Mouse (Mus musculus) heart, embryonic 15.5 days (tissue): ENCODE data around the gene Isyna1. TPM values are rescaled to one million over a fixed set of nuclear protein-coding genes. Genes with fewer than 3 reads are reported as not detected.

ENCODE experiments used
- ATAC-seq: fragments of 200-750 bp; cut with Nextera tagmentation; replicated peaks from 2 replicates; pipeline ENCODE4 v1.8.0; 2017; ENCODE audit warnings: low read depth, moderate TSS enrichment; ENCODE audit not compliant: insufficient number of reproducible peaks, insufficient read depth, low FRiP score
- H3K27ac ChIP-seq: fragments of 300-500 bp; sonication (generic); 2 replicates; pipeline ENCODE4 v1.5.1; 2015; ENCODE audit warnings: mild to moderate bottlenecking, inconsistent platforms
- H3K27me3 ChIP-seq: fragments of 300-500 bp; sonication (generic); 2 replicates; pipeline ENCODE4 v1.6.1; 2015; ENCODE audit warnings: inconsistent platforms
- H3K36me3 ChIP-seq: fragments of 300-500 bp; sonication (generic); 2 replicates; pipeline ENCODE4 v1.6.1; 2015; ENCODE audit warnings: mild to moderate bottlenecking, inconsistent platforms
- H3K4me1 ChIP-seq: fragments of 300-500 bp; sonication (generic); replicated peaks from 2 replicates; pipeline ENCODE4 v1.6.1; 2015; ENCODE audit warnings: inconsistent platforms
- H3K4me2 ChIP-seq: fragments of 300-500 bp; sonication (generic); 2 replicates; pipeline ENCODE4 v1.6.1; 2015; ENCODE audit warnings: inconsistent platforms, mild to moderate bottlenecking, moderate library complexity
- H3K4me3 ChIP-seq: fragments of 300-500 bp; sonication (generic); 2 replicates; pipeline ENCODE4 v1.5.1; 2015; ENCODE audit warnings: mild to moderate bottlenecking, inconsistent platforms
- H3K9ac ChIP-seq: fragments of 300-500 bp; sonication (generic); 2 replicates; pipeline ENCODE4 v1.6.1; 2015; ENCODE audit warnings: mild to moderate bottlenecking, inconsistent platforms
- H3K9me3 ChIP-seq: fragments of 300-500 bp; sonication (generic); replicated peaks from 2 replicates; pipeline ENCODE4 v1.6.1; 2016; ENCODE audit warnings: inconsistent platforms
- WGBS: fragments of 180-500 bp; shearing (Covaris S2); methylation state at CpG from one replicate; pipeline ENCODE4 v1.1.7; 2015; ENCODE audit warnings: mixed read lengths; 5-methylcytosine and 5-hydroxymethylcytosine counted together
- polyA plus RNA-seq: library from polyadenylated mRNA; unstranded; fragments of >200 nt; fragmentation: Nextera tagmentation; extraction: Ambion mirVana; gene quantifications from 2 replicates; pipeline ENCODE4 v1.2.1, GENCODE M21; 2015

The Isyna1 gene
- polyA plus RNA-seq, 1 experiment from 2014 or later = 92.9 TPM

- no peak for ATAC-seq
- H3K27ac ChIP-seq = peak overlapping the region; percentile 57
- WGBS = 34% methylated on average over 3 of the region's 3 CpGs
- H3K9me3 ChIP-seq = no peaks in the 10 kb centered on the region
- H3K4me1 ChIP-seq = peaks cover 67% of the 10 kb centered on the region
- no peaks in the 10 kb centered on the region for H3K36me3 ChIP-seq
- H3K4me2 ChIP-seq = no peak overlapping the region
- no peaks in the 10 kb centered on the region for H3K27me3 ChIP-seq
- H3K9ac ChIP-seq = peak overlapping the region; percentile 39; the same call in 1 of the 2 replicates
- no peak overlapping the region for H3K4me3 ChIP-seq
Measured at GRCm38 (mm10) chr8:70560564-70560963, 33.6 kb upstream of the Isyna1 start.

DNA sequence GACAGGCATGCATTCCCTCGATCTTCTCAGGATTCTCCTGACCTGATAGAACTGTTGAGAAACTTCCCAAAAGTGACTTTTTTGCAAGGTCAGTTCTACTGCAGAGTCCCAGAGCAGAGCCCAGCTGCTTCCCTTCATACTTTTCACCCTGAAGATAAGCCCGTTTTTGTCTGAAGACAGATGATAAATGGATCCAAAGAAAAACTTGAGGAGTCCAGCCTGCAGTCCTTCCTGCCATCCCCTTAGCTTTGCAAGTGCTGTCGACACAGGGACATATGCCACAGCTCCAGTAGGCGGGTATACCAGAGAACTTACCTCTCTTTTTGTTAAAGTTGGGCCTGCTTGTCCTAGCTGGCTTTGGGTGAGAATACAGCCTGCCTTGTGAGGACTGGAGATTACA lies 32.8 kb upstream of the Isyna1 start:
- Histone ChIP-seq H3K4me3 (no peak overlapping the region), H3K27ac (peak overlapping the region; percentile 57), H3K9ac (no peak overlapping the region), H3K27me3 (no peaks in the 10 kb centered on the region), H3K4me2 (no peak overlapping the region), H3K4me1 (peaks cover 75% of the 10 kb centered on the region), H3K36me3 (no peaks in the 10 kb centered on the region), H3K9me3 (no peaks in the 10 kb centered on the region)
- ATAC-seq = no peak
- 37% methylated on average over 4 of the region's 4 CpGs for WGBS

- no peak overlapping the region for H3K9ac ChIP-seq
- ATAC-seq = no peak
- H3K9me3 ChIP-seq = no peaks in the 10 kb centered on the region
- H3K4me3 ChIP-seq = no peak overlapping the region
- peaks cover 81% of the 10 kb centered on the region for H3K4me1 ChIP-seq
- peak overlapping the region; percentile 57 for H3K27ac ChIP-seq
- H3K36me3 ChIP-seq = no peaks in the 10 kb centered on the region
- no peak overlapping the region for H3K4me2 ChIP-seq
- H3K27me3 ChIP-seq = no peaks in the 10 kb centered on the region
- 39% methylated on average over 7 of the region's 7 CpGs for WGBS
Measured at GRCm38 (mm10) chr8:70561809-70562535, 32.2 kb upstream of the Isyna1 start.

GRCm38 (mm10) chr8:70562802-70563201 lies 31.4 kb upstream of the Isyna1 start:
- H3K9me3 ChIP-seq = no peaks in the 10 kb centered on the region
- H3K4me2 ChIP-seq = no peak overlapping the region
- H3K9ac ChIP-seq = no peak overlapping the region
- 67% methylated on average over 3 of the region's 3 CpGs for WGBS
- peaks cover 78% of the 10 kb centered on the region for H3K4me1 ChIP-seq
- H3K27ac ChIP-seq = no peak overlapping the region
- no peaks in the 10 kb centered on the region for H3K36me3 ChIP-seq
- H3K4me3 ChIP-seq = no peak overlapping the region
- no peaks in the 10 kb centered on the region for H3K27me3 ChIP-seq
- ATAC-seq = no peak

- Histone ChIP-seq H3K4me3 (no peak overlapping the region), H3K27ac (0 out of 2 replicates have a peak overlapping the region, but pooled peaks have one; percentile 65), H3K9ac (no peak overlapping the region), H3K36me3 (no peaks in the 10 kb centered on the region), H3K27me3 (no peaks in the 10 kb centered on the region), H3K4me1 (peaks cover 68% of the 10 kb centered on the region), H3K9me3 (no peaks in the 10 kb centered on the region), H3K4me2 (no peak overlapping the region)
- no peak for ATAC-seq
- WGBS = 87% methylated on average over 6 of the region's 6 CpGs
Measured at GRCm38 (mm10) chr8:70563763-70564387, 30.3 kb upstream of the Isyna1 start.

DNA sequence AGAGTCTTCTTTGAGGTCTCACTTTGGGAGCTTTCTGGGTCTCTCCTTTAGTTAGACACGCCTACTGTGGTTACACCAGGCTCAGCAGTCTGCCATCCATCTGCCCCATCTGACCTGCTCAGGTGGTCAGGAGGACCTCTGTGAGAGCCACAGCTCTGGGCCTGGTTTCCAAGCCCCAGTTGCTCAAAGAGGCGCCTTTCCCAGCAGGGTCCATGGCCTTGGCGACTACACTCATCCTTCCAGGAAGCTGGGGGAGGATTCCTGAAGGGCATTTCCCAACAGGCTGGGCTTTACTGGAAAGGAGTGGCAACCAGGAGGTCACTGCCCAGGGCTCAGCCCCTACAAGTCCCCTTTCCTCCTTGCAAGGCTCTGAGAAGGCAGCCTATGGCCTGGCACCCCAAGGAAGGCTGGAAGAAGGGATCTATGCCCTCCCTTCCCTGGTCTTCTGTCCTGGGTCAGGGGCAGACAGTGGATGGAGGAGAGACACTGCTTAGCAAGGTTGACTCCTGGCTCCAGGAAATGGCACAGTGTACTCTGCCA lies 29.4 kb upstream of the Isyna1 start:
- 69% methylated on average over 3 of the region's 3 CpGs for WGBS

GRCm38 (mm10) chr8:70565561-70565960 lies 28.6 kb upstream of the Isyna1 start:
- Histone ChIP-seq H3K36me3 (no peaks in the 10 kb centered on the region), H3K4me3 (no peak overlapping the region), H3K9me3 (no peaks in the 10 kb centered on the region), H3K27me3 (no peaks in the 10 kb centered on the region), H3K27ac (peak overlapping the region; percentile 65), H3K9ac (no peak overlapping the region), H3K4me1 (peaks cover 66% of the 10 kb centered on the region), H3K4me2 (no peak overlapping the region)
- ATAC-seq = peak; percentile 56; the same call in 1 of the 2 replicates
- 22% methylated on average over 3 of the region's 3 CpGs for WGBS

More for the DNA sequence above, 29.4 kb upstream of the Isyna1 start:
- Histone ChIP-seq H3K27me3 (no peaks in the 10 kb centered on the region), H3K36me3 (no peaks in the 10 kb centered on the region), H3K27ac (peak overlapping the region; percentile 65), H3K4me3 (no peak overlapping the region), H3K9ac (no peak overlapping the region), H3K4me1 (peaks cover 66% of the 10 kb centered on the region), H3K9me3 (no peaks in the 10 kb centered on the region), H3K4me2 (no peak overlapping the region)
- no peak for ATAC-seq

GRCm38 (mm10) chr8:70570360-70570759 lies 23.8 kb upstream of the Isyna1 start:
- Histone ChIP-seq H3K4me1 (peaks cover 50% of the 10 kb centered on the region), H3K4me3 (no peak overlapping the region), H3K4me2 (no peak overlapping the region), H3K36me3 (no peaks in the 10 kb centered on the region), H3K9ac (no peak overlapping the region), H3K9me3 (no peaks in the 10 kb centered on the region), H3K27me3 (no peaks in the 10 kb centered on the region), H3K27ac (peak overlapping the region; percentile 71)
- ATAC-seq = no peak

- Histone ChIP-seq H3K9ac (no peak overlapping the region), H3K27ac (peak overlapping the region; percentile 71), H3K9me3 (no peaks in the 10 kb centered on the region), H3K36me3 (no peaks in the 10 kb centered on the region), H3K4me3 (no peak overlapping the region), H3K4me1 (peaks cover 44% of the 10 kb centered on the region), H3K27me3 (no peaks in the 10 kb centered on the region), H3K4me2 (no peak overlapping the region)
- peak; percentile 81 for ATAC-seq
- 46% methylated on average over 6 of the region's 6 CpGs for WGBS
Measured at GRCm38 (mm10) chr8:70570990-70571389, 23.2 kb upstream of the Isyna1 start.

GRCm38 (mm10) chr8:70574302-70574701 lies 19.9 kb upstream of the Isyna1 start:
- peak overlapping the region; percentile 29 for H3K27ac ChIP-seq
- no peak overlapping the region for H3K4me2 ChIP-seq
- H3K27me3 ChIP-seq = no peaks in the 10 kb centered on the region
- peaks cover 15% of the 10 kb centered on the region; the same call in 1 of the 2 replicates for H3K36me3 ChIP-seq
- H3K4me1 ChIP-seq = peaks cover 34% of the 10 kb centered on the region
- no peak for ATAC-seq
- no peak overlapping the region for H3K9ac ChIP-seq
- H3K9me3 ChIP-seq = no peaks in the 10 kb centered on the region
- H3K4me3 ChIP-seq = no peak overlapping the region

GRCm38 (mm10) chr8:70574915-70575314 lies 19.3 kb upstream of the Isyna1 start:
- no peak for ATAC-seq
- Histone ChIP-seq H3K4me2 (no peak overlapping the region), H3K36me3 (peaks cover 17% of the 10 kb centered on the region; the same call in 1 of the 2 replicates), H3K4me1 (peaks cover 30% of the 10 kb centered on the region), H3K9ac (no peak overlapping the region), H3K27me3 (no peaks in the 10 kb centered on the region), H3K27ac (peak overlapping the region; percentile 29), H3K9me3 (no peaks in the 10 kb centered on the region), H3K4me3 (no peak overlapping the region)
- 39% methylated on average over 4 of the region's 4 CpGs for WGBS
